Mouse (Mus musculus) E14TG2a.4 (cell line): ENCODE data around the gene Ccdc157.

Experiments
- CTCF ChIP-seq: conservative IDR thresholded peaks from 2 replicates; pipeline ENCODE4 v1.5.1; 2014; ENCODE audit warnings: low read length
- NANOG ChIP-seq: IDR thresholded peaks from 2 replicates; pipeline ENCODE4 v1.6.1; 2014; ENCODE audit warnings: borderline replicate concordance, low read length, mixed read lengths
- POU5F1 ChIP-seq: IDR thresholded peaks from 2 replicates; pipeline ENCODE4 v1.6.1; 2014; ENCODE audit warnings: low read length, borderline replicate concordance

DNA sequence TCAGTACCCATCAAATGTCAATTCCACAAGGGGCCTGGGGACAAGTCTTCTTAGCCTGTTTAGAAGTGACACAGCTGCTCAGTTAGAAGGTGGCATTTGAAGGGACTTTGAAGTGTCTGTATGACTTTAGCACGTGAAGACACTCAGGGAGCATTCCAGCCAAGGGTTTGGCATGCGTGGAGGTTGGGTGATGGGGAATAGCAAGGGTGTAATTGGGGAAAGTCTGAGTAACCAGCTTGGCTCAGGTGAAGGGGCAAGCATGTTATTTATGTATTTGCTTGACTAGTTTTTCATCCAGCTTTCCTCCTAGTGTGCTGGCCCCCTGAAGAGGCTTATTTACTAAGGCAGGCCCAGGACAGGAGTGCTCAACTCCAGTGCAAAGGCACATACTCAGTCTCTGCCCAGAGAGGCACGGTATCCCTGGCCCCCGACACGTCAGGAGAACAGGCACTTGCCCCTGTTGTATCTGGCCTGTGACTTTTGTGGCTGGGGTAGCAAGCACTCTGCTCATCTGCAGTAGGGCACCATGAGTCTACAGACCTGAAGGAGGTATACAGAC is 45.1 kb upstream of the Ccdc157 start:
- TF ChIP-seq CTCF, result no peak
- no peak for TF ChIP-seq NANOG
- no peak for TF ChIP-seq POU5F1
